Mouse (Mus musculus) liver, postnatal 0 days (tissue): ENCODE results near the gene Ppp3cb.

ENCODE experiments used
- CTCF ChIP-seq: sonication (generic); IDR thresholded peaks from 2 replicates; pipeline ENCODE4 v1.5.1; 2016; ENCODE audit warnings: antibody characterized with exemption, low read depth
- EP300 ChIP-seq: IDR thresholded peaks from 2 replicates; pipeline ENCODE4 v1.6.1; 2016; ENCODE audit warnings: antibody characterized with exemption, low read depth, mild to moderate bottlenecking

DNA sequence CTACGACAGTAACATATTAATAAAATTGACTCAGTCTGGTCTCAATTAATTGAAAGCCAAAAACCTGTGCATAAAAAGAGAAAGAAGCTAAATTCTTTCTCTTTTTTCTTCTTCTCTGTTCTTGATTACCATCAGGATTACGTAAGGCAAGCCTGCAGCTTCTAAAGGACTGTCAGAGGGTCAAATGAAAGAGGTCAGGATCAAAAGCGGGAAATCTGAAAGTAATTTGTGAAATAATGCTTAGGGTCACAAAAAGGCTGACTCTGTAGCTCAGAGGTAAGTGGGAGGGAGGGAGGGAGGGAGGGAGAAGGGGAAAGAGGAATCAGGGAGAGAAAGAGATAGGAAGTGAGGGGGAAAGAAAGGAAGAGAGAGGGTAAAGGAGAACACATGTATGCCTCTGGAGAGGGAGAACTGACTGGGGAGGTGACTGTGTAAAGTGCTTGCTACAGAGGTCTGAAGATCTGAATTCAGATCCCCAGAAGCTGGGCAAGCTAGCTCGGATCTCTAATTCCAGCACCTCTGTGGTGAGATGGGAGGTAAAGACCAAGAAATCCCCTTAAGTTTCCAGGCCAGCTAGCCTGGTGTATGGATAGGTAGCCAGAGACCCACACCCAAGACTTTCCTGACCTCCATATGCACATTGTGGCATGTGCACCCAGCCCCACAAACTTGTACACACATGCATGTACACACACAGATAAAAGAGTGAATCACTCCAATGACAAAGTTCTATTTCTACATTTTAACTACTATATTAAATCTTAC is 68.9 kb downstream of the Ppp3cb start:
- no peak for TF ChIP-seq EP300
- TF ChIP-seq CTCF = no peak
